Mouse (Mus musculus) MEL (cell line): ENCODE results near the gene 2310079G19Rik. TPM values are rescaled to one million over a fixed set of nuclear protein-coding genes. Genes with fewer than 3 reads are reported as not detected.

Experiments
- DNase-seq: peaks from one replicate; pipeline ENCODE4 v3.0.0; 2011; ENCODE audit warnings: low read depth, low spot score
- H3K27ac ChIP-seq: 2 replicates; pipeline ENCODE4 v1.5.1; 2012; ENCODE audit warnings: low read depth, mild to moderate bottlenecking, control low read depth, low read length, moderate library complexity; ENCODE audit not compliant: control insufficient read depth
- H3K27me3 ChIP-seq, 2 experiments: fragments of 150-350 bp in 1 of 2; sonication (generic) in 1 of 2; 2 replicates each; pipeline ENCODE4 v1.6.1; 2012; ENCODE audit warnings: low read length in 2 of 2, mild to moderate bottlenecking in 2 of 2, improper control_type of control experiment in 1 of 2, moderate library complexity in 1 of 2; ENCODE audit not compliant: insufficient read depth in 2 of 2, control insufficient read depth in 1 of 2
- H3K36me3 ChIP-seq, 2 experiments: 2 replicates each; pipeline ENCODE4 v1.6.1; 2012 to 2014; ENCODE audit warnings: low read length in 2 of 2, improper control_type of control experiment in 1 of 2, inconsistent platforms in 1 of 2, mild to moderate bottlenecking in 1 of 2; ENCODE audit not compliant: insufficient read depth in 2 of 2, control insufficient read depth in 1 of 2
- H3K4me1 ChIP-seq, 2 experiments: fragments of 150-350 bp in 1 of 2; sonication (generic) in 1 of 2; 2 replicates each; pipeline ENCODE4 v1.6.1; 2012; ENCODE audit warnings: low read length in 2 of 2, improper control_type of control experiment in 1 of 2, mild to moderate bottlenecking in 1 of 2; ENCODE audit not compliant: insufficient read depth in 2 of 2, control insufficient read depth in 1 of 2
- H3K4me3 ChIP-seq, 2 experiments: fragments of 150-350 bp in 1 of 2; sonication (generic) in 1 of 2; 2 replicates each; pipeline ENCODE4 v1.5.1; 2012; ENCODE audit warnings: low read depth in 2 of 2, low read length in 2 of 2, mild to moderate bottlenecking in 2 of 2, moderate library complexity in 2 of 2, control low read depth in 1 of 2, improper control_type of control experiment in 1 of 2; ENCODE audit not compliant: control insufficient read depth in 1 of 2, insufficient read depth in 1 of 2
- H3K79me2 ChIP-seq: 2 replicates; pipeline ENCODE4 v1.6.1; 2012; ENCODE audit warnings: mild to moderate bottlenecking, low read length, moderate library complexity; ENCODE audit not compliant: control insufficient read depth, poor library complexity, insufficient read depth
- H3K9ac ChIP-seq: 2 replicates; pipeline ENCODE4 v1.6.1; 2012; ENCODE audit warnings: low read depth, mild to moderate bottlenecking, control low read depth, low read length, moderate library complexity; ENCODE audit not compliant: control insufficient read depth, poor library complexity, severe bottlenecking
- H3K9me3 ChIP-seq: fragments of 150-350 bp; sonication (generic); replicated peaks from 2 replicates; pipeline ENCODE4 v1.6.1; 2012; ENCODE audit warnings: mild to moderate bottlenecking, low read length, improper control_type of control experiment, moderate library complexity; ENCODE audit not compliant: insufficient read depth
- BHLHE40 ChIP-seq: IDR thresholded peaks from 2 replicates; pipeline ENCODE4 v1.6.1; 2012; ENCODE audit warnings: low read depth, mild to moderate bottlenecking, inconsistent platforms, low read length, improper control_type of control experiment, borderline replicate concordance
- CHD2 ChIP-seq: IDR thresholded peaks from 2 replicates; pipeline ENCODE4 v1.6.1; 2011; ENCODE audit warnings: low read length, improper control_type of control experiment
- CTCF ChIP-seq, 3 experiments: IDR thresholded peaks in 2 of 3; conservative IDR thresholded peaks in 1 of 3; 2 replicates each; pipeline ENCODE4 v1.5.1; 2011 to 2012; ENCODE audit warnings: low read length in 3 of 3, low read depth in 2 of 3, mild to moderate bottlenecking in 2 of 3, improper control_type of control experiment in 1 of 3, inconsistent platforms in 1 of 3, mixed read lengths in 1 of 3, moderate library complexity in 1 of 3; ENCODE audit not compliant: control insufficient read depth in 1 of 3, insufficient read depth in 1 of 3, poor library complexity in 1 of 3, severe bottlenecking in 1 of 3
- E2F4 ChIP-seq: IDR thresholded peaks from 2 replicates; pipeline ENCODE4 v1.6.1; 2011; ENCODE audit warnings: low read depth, low read length, improper control_type of control experiment, borderline replicate concordance
- ETS1 ChIP-seq: IDR thresholded peaks from 2 replicates; pipeline ENCODE4 v1.6.1; 2012; ENCODE audit warnings: low read depth, mild to moderate bottlenecking, inconsistent platforms, low read length, improper control_type of control experiment, moderate library complexity
- GABPA ChIP-seq: IDR thresholded peaks from 2 replicates; pipeline ENCODE4 v1.6.1; 2012; ENCODE audit warnings: low read depth, mild to moderate bottlenecking, inconsistent platforms, low read length, improper control_type of control experiment, moderate library complexity
- GATA1 ChIP-seq: IDR thresholded peaks from 2 replicates; pipeline ENCODE4 v1.6.1; 2011; ENCODE audit warnings: low read depth, low read length, improper control_type of control experiment
- HCFC1 ChIP-seq: IDR thresholded peaks from 2 replicates; pipeline ENCODE4 v1.6.1; 2012; ENCODE audit warnings: low read depth, mild to moderate bottlenecking, inconsistent platforms, low read length, improper control_type of control experiment, moderate library complexity
- JUND ChIP-seq: IDR thresholded peaks from 2 replicates; pipeline ENCODE4 v1.6.1; 2011; ENCODE audit warnings: low read depth, mild to moderate bottlenecking, improper control_type of control experiment, low read length
- MAFK ChIP-seq: IDR thresholded peaks from 2 replicates; pipeline ENCODE4 v1.6.1; 2011; ENCODE audit warnings: low read depth, mild to moderate bottlenecking, low read length, improper control_type of control experiment, borderline replicate concordance
- MAX ChIP-seq: IDR thresholded peaks from 2 replicates; pipeline ENCODE4 v1.6.1; 2011; ENCODE audit warnings: low read length, improper control_type of control experiment
- MAZ ChIP-seq: IDR thresholded peaks from 2 replicates; pipeline ENCODE4 v1.6.1; 2012; ENCODE audit warnings: low read depth, mild to moderate bottlenecking, inconsistent platforms, low read length, improper control_type of control experiment
- MXI1 ChIP-seq: IDR thresholded peaks from 2 replicates; pipeline ENCODE4 v1.6.1; 2011; ENCODE audit warnings: mild to moderate bottlenecking, low read depth, low read length, improper control_type of control experiment
- NRF1 ChIP-seq: IDR thresholded peaks from 2 replicates; pipeline ENCODE4 v1.6.1; 2014; ENCODE audit warnings: low read depth, mild to moderate bottlenecking, inconsistent platforms, low read length, improper control_type of control experiment, moderate library complexity; ENCODE audit not compliant: poor library complexity, insufficient read depth, severe bottlenecking
- POLR2A ChIP-seq, 2 experiments: IDR thresholded peaks; 2 replicates each; pipeline ENCODE4 v1.6.1; 2011 to 2012; ENCODE audit warnings: low read length in 2 of 2, mild to moderate bottlenecking in 2 of 2, control low read depth in 1 of 2, improper control_type of control experiment in 1 of 2, low read depth in 1 of 2, moderate library complexity in 1 of 2; ENCODE audit not compliant: control insufficient read depth in 1 of 2, insufficient read depth in 1 of 2, poor library complexity in 1 of 2
- RCOR1 ChIP-seq: IDR thresholded peaks from 2 replicates; pipeline ENCODE4 v1.6.1; 2012; ENCODE audit warnings: low read depth, mild to moderate bottlenecking, inconsistent platforms, low read length, improper control_type of control experiment
- SIN3A ChIP-seq: IDR thresholded peaks from 2 replicates; pipeline ENCODE4 v1.6.1; 2012; ENCODE audit warnings: low read length, improper control_type of control experiment, inconsistent platforms
- TAL1 ChIP-seq: IDR thresholded peaks from 2 replicates; pipeline ENCODE4 v1.6.1; 2012; ENCODE audit warnings: mild to moderate bottlenecking, inconsistent platforms, low read length, moderate library complexity, mixed read lengths
- TBP ChIP-seq: IDR thresholded peaks from 2 replicates; pipeline ENCODE4 v1.8.0; 2011; ENCODE audit warnings: low read depth, low read length, improper control_type of control experiment
- USF1 ChIP-seq: IDR thresholded peaks from 2 replicates; pipeline ENCODE4 v1.6.1; 2014; ENCODE audit warnings: low read depth, mild to moderate bottlenecking, inconsistent platforms, low read length, improper control_type of control experiment, moderate library complexity
- USF2 ChIP-seq, 2 experiments: IDR thresholded peaks; 2 replicates each; pipeline ENCODE4 v1.6.1; 2011 to 2012; ENCODE audit warnings: improper control_type of control experiment in 2 of 2, low read length in 2 of 2, borderline replicate concordance in 1 of 2, inconsistent platforms in 1 of 2, low read depth in 1 of 2, mild to moderate bottlenecking in 1 of 2; ENCODE audit not compliant: insufficient read depth in 1 of 2
- ZC3H11A ChIP-seq: IDR thresholded peaks from 2 replicates; pipeline ENCODE4 v1.6.1; 2012; ENCODE audit warnings: low read depth, mild to moderate bottlenecking, inconsistent platforms, low read length, improper control_type of control experiment
- ZKSCAN1 ChIP-seq: IDR thresholded peaks from 2 replicates; pipeline ENCODE4 v1.6.1; 2012; ENCODE audit warnings: low read depth, mild to moderate bottlenecking, inconsistent platforms, low read length, improper control_type of control experiment, moderate library complexity
- ZNF384 ChIP-seq: IDR thresholded peaks from 2 replicates; pipeline ENCODE4 v1.6.1; 2012; ENCODE audit warnings: low read depth, mild to moderate bottlenecking, inconsistent platforms, low read length, improper control_type of control experiment
- polyA plus RNA-seq, 2 experiments: library from polyadenylated mRNA; stranded (reverse) in 1 of 2; unstranded in 1 of 2; fragments of >175 nt in 1 of 2; fragments of >200 nt in 1 of 2; gene quantifications; 2 replicates each; pipeline versions ENCODE4 v1.2.1 to v1.2.4; 2012; ENCODE audit warnings: low replicate concordance in 2 of 2, low read depth in 1 of 2; ENCODE audit not compliant: insufficient read length in 2 of 2, insufficient read depth in 1 of 2, missing spikeins in 1 of 2
- total RNA-seq: library from RNA; depleted of rRNA; stranded (reverse); fragments of 300-350 nt; gene quantifications from 2 replicates; pipeline ENCODE4 v1.2.3, GENCODE M21; 2012; rRNA removed

2310079G19Rik gene
- total RNA-seq: not detected in 2 replicates
- not detected for polyA plus RNA-seq

DNA sequence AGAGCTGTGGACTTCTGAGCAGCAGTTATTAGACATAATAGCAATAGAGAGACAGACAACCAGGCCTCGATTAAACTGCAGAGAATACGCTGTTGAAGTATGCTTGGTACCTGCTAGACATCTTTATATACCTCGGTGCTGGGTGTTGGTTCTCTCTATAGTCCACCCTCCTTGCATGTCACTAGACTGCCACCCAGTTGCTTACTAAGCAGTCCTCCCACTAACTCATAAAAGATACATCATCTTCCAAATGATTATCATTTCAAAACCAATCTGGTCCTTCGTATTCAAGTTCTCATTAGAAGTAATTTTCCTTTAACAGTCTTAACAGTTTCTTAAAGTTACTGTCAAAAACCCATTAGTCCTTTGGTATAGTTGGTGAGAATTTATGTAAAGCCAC is at the start of gene 2310079G19Rik:
Gene 2310079G19Rik (minus strand): TSS at position 101 of the 400 bp plus-strand sequence.
- H3K9ac ChIP-seq: no peak within 1 kb of the TSS
- H3K36me3 ChIP-seq: no peaks in the 10 kb centered on the region
- DNase-seq: no peak
- TF ChIP-seq USF2 (IDR thresholded peaks at IDR 0.05; ENCODE audit: borderline replicate concordance in 1 of 2, insufficient read depth in 1 of 2, low read depth in 1 of 2, low read length in 2 of 2): no peak
- no peak for TF ChIP-seq MAX
- TF ChIP-seq SIN3A: no peak
- no peak for TF ChIP-seq MAFK
- no peak for TF ChIP-seq CHD2
- TF ChIP-seq ZNF384: no peak
- TF ChIP-seq POLR2A (IDR thresholded peaks at IDR 0.05; ENCODE audit: control insufficient read depth in 1 of 2, insufficient read depth in 1 of 2, low read depth in 1 of 2, low read length in 2 of 2, poor library complexity in 1 of 2): no peak
- TF ChIP-seq RCOR1: no peak
- no peak for TF ChIP-seq TBP
- no peak for TF ChIP-seq MAZ
- TF ChIP-seq TAL1: no peak
- no peak for TF ChIP-seq HCFC1
- no peak for TF ChIP-seq NRF1
- TF ChIP-seq ZKSCAN1: no peak
- TF ChIP-seq BHLHE40: no peak
- no peak for TF ChIP-seq GATA1
- no peaks in the 10 kb centered on the region for H3K79me2 ChIP-seq
- no peak within 1 kb of the TSS for H3K4me3 ChIP-seq
- no peak within 1 kb of the TSS for H3K27ac ChIP-seq
- H3K4me1 ChIP-seq: no peaks in the 10 kb centered on the region
- H3K9me3 ChIP-seq: no peaks in the 10 kb centered on the region
- H3K27me3 ChIP-seq: no peaks in the 10 kb centered on the region

DNA sequence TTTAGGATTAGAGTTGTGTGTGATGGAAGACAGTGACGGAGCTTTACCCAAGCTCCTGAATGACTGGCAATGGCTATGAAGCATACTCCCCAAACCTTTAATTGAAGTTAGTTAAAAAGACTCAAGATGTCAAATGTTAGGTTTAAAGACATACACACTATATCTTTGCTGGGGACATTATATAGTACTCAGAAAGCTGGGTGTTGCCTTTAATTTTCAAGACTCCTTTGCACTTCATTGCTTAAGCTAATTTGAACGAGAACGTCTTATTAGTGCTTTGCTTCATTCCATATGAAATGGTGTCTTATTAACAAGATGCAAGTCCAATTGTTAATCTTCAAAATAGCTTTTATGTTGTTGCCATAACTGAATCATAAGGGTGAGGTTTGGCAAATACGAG is 44.1 kb upstream of the 2310079G19Rik start, which contains the start of gene Krtap27-1:
Gene Krtap27-1 (minus strand): TSS at position 101 of the 400 bp plus-strand sequence.
- no peaks in the 10 kb centered on the region for H3K27me3 ChIP-seq
- no peaks in the 10 kb centered on the region for H3K4me1 ChIP-seq
- no peaks in the 10 kb centered on the region for H3K36me3 ChIP-seq
- no peaks in the 10 kb centered on the region for H3K9me3 ChIP-seq
- TF ChIP-seq HCFC1: no peak
- TF ChIP-seq ZNF384: no peak
- no peak for TF ChIP-seq GATA1
- TF ChIP-seq E2F4: no peak
- TF ChIP-seq JUND: no peak
- TF ChIP-seq ZC3H11A: no peak
- TF ChIP-seq MXI1: no peak
- TF ChIP-seq MAZ: no peak
- no peak for TF ChIP-seq USF1
- no peak for TF ChIP-seq ETS1
- no peak for TF ChIP-seq CTCF (IDR thresholded peaks at IDR 0.05 in 2 of 3, conservative IDR thresholded peaks at IDR 0.05 in 1 of 3; ENCODE audit: control insufficient read depth in 1 of 3, insufficient read depth in 1 of 3, low read depth in 2 of 3, low read length in 3 of 3, poor library complexity in 1 of 3, severe bottlenecking in 1 of 3)
- TF ChIP-seq GABPA: no peak
- no peaks in the 10 kb centered on the region for H3K79me2 ChIP-seq
- H3K9ac ChIP-seq: no peak within 1 kb of the TSS
- no peak for DNase-seq
- no peak within 1 kb of the TSS for H3K27ac ChIP-seq
- H3K4me3 ChIP-seq: no peak within 1 kb of the TSS
